Mouse (Mus musculus): Measurements from ENCODE around the gene Efcab2.

The Efcab2 gene

DNA sequence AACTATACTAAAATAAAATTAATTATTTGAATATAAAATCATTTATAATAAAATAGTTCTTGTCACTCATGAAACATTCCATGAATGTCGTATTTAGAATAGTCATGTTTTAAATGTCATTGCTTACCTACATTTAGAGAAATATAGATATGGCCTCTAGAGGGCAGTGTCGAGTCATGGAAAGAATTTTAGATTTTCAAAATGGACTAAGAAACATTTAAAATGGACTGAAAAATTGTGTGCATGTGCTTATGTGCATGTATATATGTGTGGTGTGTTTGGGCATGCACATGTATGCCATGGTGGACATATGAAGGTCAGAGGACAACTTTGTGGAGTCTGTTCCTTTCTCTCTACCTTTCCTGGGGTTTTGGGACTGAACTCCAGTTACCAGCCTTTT lies 62.4 kb downstream of the Efcab2 start:
- in situ Hi-C loops (cut with MboI, MseI): loop anchor here (5.0 to 10.0 kb wide), 2 partner anchors 313 to 321 kb away; no protein-coding TSS in a partner anchor

DNA sequence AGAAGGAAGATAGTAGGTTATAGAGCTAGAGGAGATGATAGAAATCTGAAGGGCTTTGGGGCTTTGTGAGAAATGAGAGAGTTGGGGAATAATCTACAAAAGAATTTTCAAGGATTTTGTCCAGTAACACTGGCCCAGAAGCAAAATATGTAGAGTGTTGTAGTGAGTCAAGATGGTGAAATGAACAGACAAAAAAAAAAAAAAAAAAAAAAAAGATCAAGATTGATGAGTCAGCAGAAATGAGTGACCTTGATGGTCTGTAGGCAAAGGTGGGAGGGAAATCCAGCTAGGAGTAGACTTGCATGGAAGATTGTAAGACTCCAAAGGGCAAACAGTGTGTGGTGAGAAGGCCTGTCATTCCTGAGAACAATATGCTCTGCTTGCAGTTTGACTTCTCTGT lies 78.0 kb downstream of the Efcab2 start:
- in situ Hi-C loops (cut with MboI, MseI): no loop called here

DNA sequence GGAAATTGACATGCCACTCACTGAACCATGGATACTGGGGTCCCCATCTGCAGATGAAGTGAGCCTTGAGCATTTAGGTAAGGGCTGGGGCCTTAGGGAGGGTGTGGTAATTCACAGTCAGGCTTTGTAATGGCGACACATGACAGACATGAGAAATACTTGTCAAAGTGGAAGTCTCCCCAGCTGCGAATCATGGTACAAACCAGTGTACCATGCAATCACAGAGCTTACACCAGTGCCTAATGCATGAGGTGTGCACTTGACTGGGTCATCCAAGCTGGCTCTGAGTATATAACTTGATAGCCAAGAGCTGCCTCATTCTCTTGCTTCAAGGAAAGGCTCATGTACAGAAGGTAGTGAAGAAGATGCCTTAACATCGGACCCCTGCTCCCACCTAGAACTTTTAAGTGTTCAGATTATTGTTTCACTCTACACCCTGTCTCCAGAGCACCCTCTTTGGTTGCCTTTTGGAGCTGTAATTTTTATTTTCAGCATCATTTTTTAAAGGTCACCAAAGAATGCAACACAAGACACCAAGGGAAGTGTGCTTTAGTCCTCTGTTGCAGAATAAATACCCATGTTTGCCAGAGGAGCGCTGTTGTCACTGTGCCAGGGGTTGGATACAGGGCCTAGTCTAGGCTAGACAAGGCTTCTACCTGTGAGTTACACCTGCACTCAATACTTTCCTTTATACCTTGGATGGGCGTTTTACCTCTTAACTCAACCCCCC lies 79.4 kb downstream of the Efcab2 start:
- in situ Hi-C loops (cut with MboI, MseI): no loop called here

- in situ Hi-C loops (cut with MboI, MseI): no loop called here
Measured at GRCm38 (mm10) chr1:178485868-178486220, 80.0 kb downstream of the Efcab2 start.

DNA sequence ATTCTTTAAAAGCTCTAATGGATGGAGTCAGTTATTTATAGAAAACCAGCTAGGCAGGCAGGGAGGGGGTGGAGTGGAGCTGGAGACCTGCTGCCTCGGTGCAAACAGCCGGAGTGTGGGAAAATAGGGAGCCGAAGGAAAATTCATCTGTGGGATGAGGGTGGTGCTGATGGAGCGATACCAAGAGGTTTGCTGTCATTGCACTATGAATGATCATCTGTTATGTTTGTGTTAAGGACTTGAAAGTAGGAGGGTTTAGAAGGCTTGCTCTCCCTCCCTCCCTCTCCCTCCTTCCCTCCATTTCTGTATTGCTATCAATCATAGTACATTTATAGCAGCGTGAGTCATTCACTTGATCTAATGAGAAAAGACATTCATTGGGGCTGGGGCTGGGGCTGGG lies 80.9 kb downstream of the Efcab2 start:
- in situ Hi-C loops (cut with MboI, MseI): no loop called here

- in situ Hi-C loops (cut with MboI, MseI): no loop called here
Measured at GRCm38 (mm10) chr1:178489127-178489526, 83.2 kb downstream of the Efcab2 start.

GRCm38 (mm10) chr1:178491733-178492132 lies 85.8 kb downstream of the Efcab2 start:
- in situ Hi-C loops (cut with MboI, MseI): no loop called here

GRCm38 (mm10) chr1:178492493-178492892 lies 86.6 kb downstream of the Efcab2 start:
- in situ Hi-C loops (cut with MboI, MseI): no loop called here

GRCm38 (mm10) chr1:178496186-178496585 lies 90.3 kb downstream of the Efcab2 start:
- in situ Hi-C loops (cut with MboI, MseI): no loop called here

DNA sequence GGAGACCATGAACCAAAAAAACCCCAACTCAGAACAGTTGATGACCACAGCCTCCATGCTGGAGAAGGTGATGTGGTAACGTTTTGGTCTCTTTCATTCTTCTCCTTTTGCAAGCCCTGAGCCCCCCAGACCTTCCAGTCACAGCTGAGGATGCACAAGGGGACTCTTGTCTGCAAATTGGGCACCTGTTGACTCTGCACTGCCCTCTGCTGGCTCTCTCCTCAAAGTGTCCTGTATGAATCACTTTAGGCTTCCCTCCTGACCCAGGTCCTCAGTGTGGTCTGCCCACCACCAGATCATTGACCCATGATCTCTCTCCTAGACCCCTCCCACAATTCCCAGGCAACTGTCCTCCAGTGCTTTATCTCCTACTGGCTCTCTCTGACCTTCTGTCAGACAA lies 91.0 kb downstream of the Efcab2 start:
- in situ Hi-C loops (cut with MboI, MseI): no loop called here

DNA sequence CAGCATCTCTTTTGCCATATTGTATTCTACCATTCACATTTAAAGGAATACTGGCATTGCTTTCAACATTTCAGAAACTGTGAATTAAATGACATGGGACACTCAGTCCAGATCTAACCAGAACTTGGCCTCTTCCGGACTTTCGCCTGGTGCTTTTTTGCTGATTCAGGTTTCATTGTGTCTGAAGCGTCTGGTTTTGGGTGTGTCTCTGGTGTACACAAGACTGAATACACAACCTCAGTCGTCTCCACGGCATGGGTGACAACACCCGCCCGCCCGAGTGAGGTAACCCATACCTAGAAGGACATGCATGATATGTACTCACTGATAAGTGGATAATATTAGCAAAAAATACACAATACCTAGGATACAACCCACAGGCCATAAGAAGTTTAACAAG lies 101.1 kb downstream of the Efcab2 start:
- in situ Hi-C loops (cut with MboI, MseI): no loop called here

GRCm38 (mm10) chr1:178512323-178513031 lies 106.6 kb downstream of the Efcab2 start:
- in situ Hi-C loops (cut with MboI, MseI): no loop called here

- in situ Hi-C loops (cut with MboI, MseI): no loop called here
Measured at GRCm38 (mm10) chr1:178513954-178514353, 108.1 kb downstream of the Efcab2 start.

DNA sequence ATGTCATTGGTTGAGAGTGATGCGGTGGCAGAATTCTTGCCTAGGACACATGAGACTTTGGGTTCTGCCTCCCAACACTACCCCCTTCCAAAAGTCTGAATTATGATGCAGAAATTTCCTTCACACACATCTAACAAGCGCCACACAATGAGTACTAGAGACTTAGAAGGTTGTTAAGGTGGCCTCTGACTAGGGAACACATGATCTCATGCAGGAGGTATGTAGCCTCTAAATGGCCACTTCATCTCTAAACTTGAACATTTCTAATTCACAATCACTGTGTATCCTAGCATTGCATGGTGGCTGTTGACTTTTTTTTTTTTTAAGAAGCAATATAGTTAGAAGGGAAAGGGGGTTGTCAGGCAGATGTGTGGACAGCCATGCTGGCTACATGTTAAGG lies 110.0 kb downstream of the Efcab2 start:
- in situ Hi-C loops (cut with MboI, MseI): no loop called here

- in situ Hi-C loops (cut with MboI, MseI): loop anchor here in 1 of 2 experiments (10.0 kb wide), 1 partner anchor 952 kb away; no protein-coding TSS in a partner anchor
Measured at GRCm38 (mm10) chr1:178522389-178522788, 116.5 kb downstream of the Efcab2 start.

GRCm38 (mm10) chr1:178523152-178523551 lies 117.3 kb downstream of the Efcab2 start:
- in situ Hi-C loops (cut with MboI, MseI): loop anchor here in 1 of 2 experiments (10.0 kb wide), 1 partner anchor 952 kb away; no protein-coding TSS in a partner anchor

GRCm38 (mm10) chr1:178527185-178527546 lies 121.3 kb downstream of the Efcab2 start:
- in situ Hi-C loops (cut with MboI, MseI): loop anchor here (5.0 to 10.0 kb wide), 4 partner anchors 430 to 948 kb away; no protein-coding TSS in a partner anchor

DNA sequence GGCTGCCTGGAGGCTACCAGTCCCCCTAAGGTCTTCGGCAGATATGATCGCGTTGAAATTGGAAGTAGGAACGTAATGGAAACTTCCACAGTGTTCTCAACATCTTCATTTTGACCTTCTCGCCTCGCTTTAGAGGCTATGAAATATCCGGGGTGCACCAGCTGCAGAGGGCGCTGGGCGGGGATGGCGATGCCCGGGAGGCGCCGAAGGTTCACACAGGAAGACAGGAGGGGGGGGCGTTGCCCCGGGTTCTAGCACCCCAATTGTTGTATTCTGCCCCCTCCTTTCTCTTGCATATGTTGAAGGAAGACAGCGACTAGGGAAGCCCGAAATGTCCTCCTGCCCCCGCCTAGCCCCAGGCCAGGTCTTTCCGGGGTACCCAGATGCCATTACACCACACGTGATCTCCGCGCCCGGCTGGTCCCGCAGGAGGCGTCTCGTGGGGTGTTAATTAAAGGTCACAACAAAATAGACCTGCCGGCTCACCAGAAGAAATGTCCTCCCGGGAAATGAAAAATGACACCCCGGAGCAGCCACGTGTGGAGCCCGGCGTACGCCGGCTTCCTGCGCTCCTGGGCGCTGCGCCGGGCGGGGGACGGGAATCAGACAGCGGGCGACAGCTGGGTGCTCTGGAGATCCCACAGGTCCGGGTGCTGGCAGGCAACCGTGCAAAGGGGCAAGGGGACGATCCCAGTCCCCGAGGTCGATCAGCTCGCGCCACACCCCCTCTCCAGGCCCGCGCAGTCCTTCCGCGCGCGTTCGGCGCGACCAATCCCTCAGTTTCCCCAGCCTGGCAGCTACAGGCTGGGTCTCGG lies 121.9 kb downstream of the Efcab2 start:
- in situ Hi-C loops (cut with MboI, MseI): loop anchor here (5.0 to 10.0 kb wide), 4 partner anchors 430 to 947 kb away; no protein-coding TSS in a partner anchor

- in situ Hi-C loops (cut with MboI, MseI): loop anchor here (5.0 to 10.0 kb wide), 4 partner anchors 429 to 946 kb away; no protein-coding TSS in a partner anchor
Measured at GRCm38 (mm10) chr1:178528431-178529351, 122.8 kb downstream of the Efcab2 start, which contains the start of gene Kif26b. Kif26b (plus strand) TSS chr1:178529125.

DNA sequence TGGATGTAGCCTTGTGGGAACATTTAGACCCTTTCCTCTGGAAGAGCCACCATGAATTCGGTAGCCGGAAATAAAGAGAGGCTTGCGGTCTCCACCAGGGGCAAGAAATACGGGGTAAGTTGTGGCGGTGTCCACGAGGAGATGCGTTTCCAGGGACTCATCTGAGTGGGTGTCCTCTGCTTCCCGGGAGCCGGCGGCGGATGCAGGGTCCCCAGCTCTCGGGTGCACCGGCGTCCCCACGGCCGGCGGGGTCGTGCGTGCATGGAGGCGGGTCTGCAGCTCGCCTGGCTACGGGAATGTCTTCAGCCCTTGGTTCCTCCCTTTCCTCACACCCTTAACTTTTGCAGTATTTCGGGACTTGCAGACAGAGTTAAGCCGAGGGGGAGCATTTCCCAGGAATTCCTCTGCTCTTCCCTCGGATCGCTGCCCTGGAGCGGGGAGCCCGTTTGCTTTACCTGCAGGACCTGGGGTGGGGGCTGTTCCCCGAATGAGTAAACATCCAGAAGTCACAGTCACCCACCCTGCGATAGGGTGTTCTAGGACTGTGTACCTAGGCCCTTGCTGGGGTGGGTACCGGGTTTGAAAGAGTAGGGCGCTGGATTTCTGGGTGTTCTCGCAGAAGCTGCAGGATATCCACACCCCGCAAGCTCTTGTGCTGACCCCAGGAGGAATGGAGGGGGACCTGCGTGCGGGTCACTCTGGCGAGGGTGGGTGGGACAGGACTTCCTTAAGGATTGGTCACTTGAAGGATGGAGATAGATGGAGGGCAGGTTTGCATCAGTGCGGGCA lies 123.8 kb downstream of the Efcab2 start:
- in situ Hi-C loops (cut with MboI, MseI): loop anchor here (5.0 to 10.0 kb wide), 4 partner anchors 428 to 945 kb away; no protein-coding TSS in a partner anchor
